Mouse (Mus musculus) left cerebral cortex, postnatal 36 days (tissue): ENCODE data around the gene Cldn5. TPM values are rescaled to one million over a fixed set of nuclear protein-coding genes. Genes with fewer than 3 reads are reported as not detected.

Experiments
- DNase-seq, 2 experiments: peaks; one replicate each; pipeline ENCODE4 v3.0.0; 2021 to 2022; ENCODE audit warnings: low spot score in 2 of 2, mixed read lengths in 1 of 2
- intact Hi-C: fragments of 180-260 bp; cut with DNase I; formaldehyde crosslinking; loops from one replicate; pipeline ENCODE4 v1.15.1; 2025
- total RNA-seq, 2 experiments: library from RNA; stranded (reverse); gene quantifications; 2 replicates each; pipeline ENCODE4 v1.2.3; 2021

Cldn5 gene
- total RNA-seq = 10 to 100 TPM; 48.3 to 60.6 TPM

DNA sequence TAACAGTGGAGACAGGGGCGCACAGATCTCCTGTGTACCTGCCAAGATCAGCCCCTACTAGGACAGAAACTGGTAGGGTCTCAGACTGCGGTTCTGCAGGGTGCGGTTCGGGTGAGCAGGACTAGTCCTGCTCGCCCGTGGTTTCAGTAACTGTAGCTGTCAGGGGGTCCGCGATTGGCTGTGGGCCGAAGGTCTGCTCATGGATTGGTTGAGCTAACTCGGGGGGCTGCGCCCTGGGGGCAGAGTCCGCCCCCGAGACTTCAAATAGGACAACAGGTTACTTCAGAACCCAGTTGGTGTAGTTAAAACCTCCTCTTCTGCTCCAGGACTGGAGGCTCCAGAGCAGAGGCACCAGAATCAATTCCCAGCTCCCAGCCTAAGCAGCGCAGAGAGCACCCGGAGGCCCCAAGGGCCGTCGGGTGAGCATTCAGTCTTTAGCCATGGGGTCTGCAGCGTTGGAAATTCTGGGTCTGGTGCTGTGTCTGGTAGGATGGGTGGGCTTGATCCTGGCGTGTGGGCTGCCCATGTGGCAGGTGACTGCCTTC is at the start of gene Cldn5:
Gene Cldn5 (plus strand): TSS at position 292 of the 545 bp plus-strand sequence.
- DNase-seq = no peak
- intact Hi-C loops = loop anchor here (5.0 kb wide), 1 partner anchor 44 kb away; no protein-coding TSS in a partner anchor

DNA sequence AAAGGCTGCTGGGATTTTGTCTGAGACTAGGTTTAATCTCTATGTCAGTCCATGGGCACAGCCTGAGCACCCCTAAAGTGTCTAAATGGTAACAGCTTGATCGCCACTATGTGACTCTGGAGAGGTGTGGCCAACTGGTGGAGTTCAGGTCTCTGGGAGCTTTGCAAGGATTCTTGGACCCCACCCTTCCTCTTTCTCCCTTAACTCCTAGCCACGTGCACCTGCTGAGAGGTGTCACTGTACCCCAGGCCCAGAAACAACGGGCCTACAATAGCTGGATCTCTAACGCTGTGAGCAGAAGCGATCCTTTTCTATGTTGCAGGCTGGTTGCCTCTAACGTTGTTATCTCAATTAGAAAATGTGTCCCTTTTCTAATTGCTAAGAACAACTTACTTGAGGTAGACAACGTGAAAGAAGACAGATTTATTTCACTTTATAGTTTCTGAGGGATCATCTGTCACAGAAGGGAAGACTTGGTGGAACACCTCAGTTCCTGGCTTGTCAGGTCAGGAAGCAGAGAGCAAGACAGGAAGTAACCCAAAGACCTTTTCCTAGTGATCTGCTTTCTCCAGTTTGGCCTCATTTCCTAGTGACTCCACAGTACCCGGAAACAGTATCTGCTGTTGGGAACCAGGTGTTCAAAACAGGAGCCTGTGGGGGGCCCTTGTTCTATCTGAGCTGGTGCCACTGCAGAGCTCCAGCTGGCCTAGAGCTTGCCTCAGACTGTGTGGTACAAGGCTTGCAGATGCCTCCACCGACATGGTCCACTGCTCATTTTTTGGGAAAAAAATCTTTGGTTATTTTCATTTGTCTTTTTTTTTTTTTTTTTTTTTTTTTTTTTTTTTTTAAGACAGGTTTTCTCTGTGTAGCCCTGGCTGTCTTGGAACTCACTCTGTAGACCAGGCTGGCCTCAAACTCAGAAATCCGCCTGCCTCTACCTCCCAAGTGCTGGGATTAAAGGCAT is 48.8 kb upstream of the Cldn5 start:
- intact Hi-C loops = no loop called here

DNA sequence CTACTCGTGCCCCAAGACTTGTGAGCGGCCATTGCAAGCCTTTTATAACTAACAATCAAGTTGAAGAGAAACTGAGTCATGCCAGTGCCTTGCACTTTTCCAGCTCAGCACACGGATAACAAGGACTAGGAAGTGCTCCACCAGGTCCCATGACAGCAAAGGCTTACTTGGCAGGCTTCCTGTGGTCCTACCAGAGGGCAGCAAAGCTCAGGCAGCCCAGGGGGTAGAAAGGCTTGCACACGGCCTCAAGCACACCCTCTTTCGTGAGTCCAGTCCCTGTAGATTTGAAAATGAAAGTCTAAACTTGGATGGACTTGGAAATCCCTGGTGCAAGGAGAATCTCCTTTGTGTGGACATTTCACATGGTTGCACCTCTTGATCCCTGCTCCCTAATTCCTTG is 47.5 kb upstream of the Cldn5 start:
- intact Hi-C loops = no loop called here
- DNase-seq = no peak

More for the DNA sequence above, 48.8 kb upstream of the Cldn5 start:
- DNase-seq = no peak

DNA sequence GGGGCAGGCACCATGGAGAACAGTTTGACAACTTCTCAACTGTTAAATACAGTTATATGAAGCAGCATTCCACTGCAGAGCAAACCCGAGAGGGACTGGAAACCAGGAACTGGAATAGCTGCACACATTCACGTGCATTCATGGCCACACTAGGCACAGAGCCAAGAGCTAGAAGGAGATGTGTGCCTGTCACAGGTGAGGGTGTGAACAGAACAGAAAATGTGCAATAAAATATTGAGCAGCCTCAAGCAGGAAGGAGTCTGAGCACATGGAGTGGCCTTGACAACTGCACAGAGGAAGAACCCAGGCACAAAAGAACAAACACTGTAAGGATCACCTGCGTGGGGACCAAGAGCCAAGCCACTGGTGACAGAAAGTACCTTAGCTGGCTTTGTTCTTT is 46.0 kb upstream of the Cldn5 start:
- DNase-seq = no peak
- intact Hi-C loops = loop anchor here (5.0 kb wide), 1 partner anchor 47 kb away; the partner anchor contains the start of gene Cldn5

DNA sequence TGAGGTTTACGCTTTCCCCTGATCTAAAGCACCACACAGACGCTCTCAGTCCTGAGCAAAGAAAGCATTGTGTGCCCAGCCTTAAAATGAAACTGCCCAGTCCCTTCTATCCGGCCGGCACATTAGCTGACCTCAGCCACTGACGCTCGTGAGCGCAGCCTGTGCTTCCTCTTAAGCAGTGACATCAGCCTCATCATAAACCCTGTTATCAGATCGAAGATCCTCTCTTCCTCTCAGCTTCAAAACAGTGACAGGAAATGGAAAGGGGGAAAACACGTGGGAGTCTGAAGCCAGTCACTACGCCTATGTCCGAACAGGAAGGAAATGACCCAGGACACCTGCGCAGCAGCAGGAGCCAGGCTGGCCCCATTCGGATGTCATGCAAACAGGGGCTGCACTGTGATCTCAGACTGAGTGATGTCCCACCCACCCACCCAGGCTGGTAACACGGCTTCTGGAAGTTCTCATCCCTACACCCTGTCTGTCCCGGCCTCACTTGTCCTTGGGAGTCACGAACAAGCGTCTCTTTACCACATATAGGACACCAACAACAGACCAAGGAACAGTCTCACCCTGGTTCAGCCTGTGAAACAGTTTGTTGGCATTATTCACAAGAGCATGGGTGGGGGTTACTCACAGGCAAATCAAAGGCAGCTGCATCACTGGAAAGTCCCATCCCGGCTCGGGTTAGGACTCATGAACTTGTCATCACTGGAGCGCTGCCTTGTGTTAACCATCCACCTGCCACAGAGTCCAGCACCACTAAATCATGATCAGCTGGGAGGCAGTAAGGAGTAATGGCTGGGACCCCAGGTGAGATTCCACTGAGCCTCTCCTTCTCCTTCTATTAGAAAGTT is 43.3 kb upstream of the Cldn5 start:
- DNase-seq = no peak
- intact Hi-C loops = loop anchor here (5.0 kb wide), 1 partner anchor 44 kb away; the partner anchor contains the start of gene Cldn5

DNA sequence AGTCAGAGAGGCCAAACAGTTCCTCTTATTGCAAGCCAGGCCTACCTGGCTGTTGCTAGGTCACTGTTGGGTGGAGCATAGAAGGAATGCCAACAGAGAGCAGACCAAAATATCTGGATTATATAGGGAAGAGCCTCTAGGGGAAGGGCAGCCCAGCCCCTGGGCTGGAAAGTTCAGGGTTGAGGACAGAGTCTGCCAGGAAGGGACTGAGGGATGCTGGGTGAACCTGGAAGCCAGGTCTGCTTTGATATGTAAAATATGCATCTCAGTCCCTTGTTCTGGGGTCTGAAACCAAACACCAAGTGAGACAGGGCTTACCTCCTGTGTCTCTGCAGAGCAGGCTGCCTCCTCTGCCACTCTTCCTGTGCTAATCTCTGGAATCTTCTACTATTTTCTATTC is 38.3 kb upstream of the Cldn5 start:
- no peak for DNase-seq
- intact Hi-C loops = no loop called here

DNA sequence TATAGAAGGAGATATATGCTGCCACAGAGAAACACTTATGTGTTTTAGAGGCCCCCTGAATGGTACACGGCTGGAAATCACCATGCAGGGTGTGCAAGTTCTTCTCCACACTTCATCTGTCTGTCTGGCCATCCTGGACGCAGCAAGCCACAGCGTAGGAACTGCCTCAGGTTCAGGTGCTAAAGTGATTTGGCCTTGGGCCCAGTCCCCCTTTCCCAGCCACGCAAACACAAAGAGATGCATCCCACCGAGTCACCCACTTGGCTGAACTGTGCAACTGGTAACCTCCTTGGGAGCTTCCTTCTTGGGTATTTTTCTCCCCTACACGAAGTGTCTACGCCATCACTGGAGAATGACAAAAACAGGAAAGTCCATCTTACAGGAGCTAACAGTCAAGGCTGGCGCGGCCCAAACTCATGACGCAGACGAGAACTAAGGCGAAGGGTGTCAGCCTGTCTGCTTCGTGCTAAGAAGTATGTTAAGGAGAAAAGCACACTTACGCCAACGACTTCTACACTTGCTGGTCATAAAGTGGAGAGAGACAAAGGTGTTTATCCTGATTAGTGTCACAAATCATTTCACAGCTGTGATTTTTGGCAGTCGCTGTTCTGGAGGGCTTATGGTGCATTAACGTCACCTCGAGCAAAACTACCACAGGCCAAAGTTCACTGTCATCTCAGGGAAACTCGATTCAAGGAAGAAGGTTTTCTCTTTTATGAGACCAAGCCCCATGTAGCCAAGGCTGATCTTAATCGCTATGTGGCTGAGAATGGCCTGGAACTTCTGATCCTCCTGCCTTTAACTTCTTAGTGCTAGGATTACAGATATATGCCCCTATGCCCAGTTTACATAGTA is 30.2 kb upstream of the Cldn5 start:
- intact Hi-C loops = no loop called here
- DNase-seq = no peak

DNA sequence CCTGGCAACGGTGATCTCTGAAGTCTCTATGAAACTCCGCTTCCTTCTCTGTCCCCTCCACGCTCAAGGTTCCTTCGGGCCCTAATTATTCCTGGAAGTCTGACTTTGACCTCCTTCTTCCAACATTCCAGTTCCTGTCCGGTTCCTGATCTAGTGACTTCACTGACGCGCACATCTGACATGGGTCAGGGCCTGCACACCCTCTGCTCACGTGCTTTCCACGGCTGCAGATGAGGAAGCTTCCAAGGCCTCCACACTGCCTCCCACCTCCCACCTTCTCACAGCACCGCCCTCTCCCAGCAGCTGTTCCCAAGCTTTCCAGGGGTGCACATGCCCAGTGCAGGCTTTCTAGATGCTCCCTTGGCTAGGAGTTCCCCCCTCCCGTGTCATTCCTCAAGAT is 25.5 kb upstream of the Cldn5 start:
- no peak for DNase-seq
- intact Hi-C loops = no loop called here

DNA sequence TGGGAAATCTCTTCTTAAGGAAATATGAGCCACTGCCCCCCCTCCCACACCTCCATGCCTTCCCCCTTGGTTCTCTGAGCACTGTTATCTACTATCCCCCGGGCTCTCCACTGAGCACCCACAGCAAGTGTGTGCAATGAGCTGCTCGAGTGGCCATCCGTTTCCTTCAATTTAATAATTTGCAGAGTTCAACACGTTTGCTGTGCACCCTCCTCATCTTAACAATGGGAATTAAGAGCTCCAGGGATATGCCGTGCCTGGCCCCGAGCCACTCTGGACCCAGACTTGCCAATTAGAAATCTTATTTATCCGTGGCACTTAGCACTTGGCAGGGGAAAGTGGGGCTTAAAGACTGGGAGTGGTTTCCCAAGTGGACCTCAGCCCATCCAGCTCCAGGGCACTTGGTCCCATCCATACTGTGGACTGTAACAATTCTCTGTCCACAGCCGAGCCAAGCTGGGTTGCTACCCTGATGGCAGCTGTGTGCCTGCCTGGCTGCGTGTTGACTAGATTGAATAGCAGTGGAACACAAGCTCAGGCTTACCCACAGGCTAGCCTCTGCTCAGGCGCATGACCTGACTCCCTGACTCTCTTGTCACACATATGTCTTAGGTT is 24.7 kb upstream of the Cldn5 start:
- intact Hi-C loops = no loop called here
- no peak for DNase-seq

DNA sequence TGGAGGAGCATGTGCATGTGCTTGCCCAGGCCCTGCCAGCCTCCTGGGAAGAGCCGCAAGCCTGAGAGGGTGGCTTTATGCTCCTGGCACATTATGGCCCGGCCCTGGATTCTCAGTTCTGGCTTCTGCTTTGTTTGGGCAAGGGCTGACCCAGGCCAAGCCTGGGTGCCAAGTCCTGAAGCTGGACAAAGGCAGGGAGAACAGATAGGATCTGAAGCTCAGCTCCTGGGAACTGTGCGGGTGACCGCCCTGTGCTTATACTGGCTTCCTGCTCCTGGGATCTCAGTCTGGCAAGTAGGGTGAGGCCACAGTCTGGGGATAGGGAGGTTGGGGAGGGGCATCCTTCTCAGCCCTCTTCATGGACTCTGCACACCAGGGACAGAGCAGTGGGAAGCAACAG is 14.9 kb upstream of the Cldn5 start:
- no peak for DNase-seq
- intact Hi-C loops = no loop called here

DNA sequence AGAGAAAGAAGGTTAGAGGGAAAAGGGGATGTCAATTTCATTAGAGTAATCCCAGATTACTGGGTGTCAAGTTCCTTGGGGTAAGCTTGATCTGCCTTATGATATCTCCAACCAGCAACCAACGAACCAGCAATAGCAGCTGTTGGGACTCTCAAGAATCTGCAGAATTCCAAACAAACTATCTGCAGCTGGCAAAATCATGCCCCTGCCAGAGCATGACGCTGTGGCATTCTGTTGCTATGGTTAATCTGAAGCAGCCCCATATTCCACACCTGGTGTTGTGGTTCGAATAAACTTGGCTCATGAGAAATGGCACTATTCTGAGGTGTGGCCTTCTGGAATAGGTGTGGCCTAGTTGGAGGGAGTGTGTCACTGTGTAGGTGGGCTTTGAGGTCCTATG is 13.7 kb upstream of the Cldn5 start:
- intact Hi-C loops = no loop called here
- no peak for DNase-seq

DNA sequence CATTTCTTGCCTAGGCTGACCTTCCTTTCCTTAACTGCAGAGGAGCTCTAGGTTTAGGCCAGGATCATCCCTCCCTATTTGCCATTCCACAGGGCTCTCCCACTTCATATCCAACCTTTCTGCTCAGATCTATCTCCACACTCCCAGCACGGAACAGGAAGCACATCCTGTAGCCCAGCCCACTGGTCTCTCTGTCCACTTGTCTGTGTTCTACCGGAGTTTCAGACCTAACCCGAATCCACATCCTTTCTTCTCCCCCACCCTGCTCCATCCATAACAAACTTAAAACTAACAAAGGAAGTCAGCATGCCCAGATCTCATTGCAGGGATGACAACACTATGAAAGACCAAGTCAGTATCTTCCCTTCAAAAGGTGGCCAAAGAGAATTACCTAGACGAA is 10.3 kb upstream of the Cldn5 start:
- intact Hi-C loops = no loop called here

DNA sequence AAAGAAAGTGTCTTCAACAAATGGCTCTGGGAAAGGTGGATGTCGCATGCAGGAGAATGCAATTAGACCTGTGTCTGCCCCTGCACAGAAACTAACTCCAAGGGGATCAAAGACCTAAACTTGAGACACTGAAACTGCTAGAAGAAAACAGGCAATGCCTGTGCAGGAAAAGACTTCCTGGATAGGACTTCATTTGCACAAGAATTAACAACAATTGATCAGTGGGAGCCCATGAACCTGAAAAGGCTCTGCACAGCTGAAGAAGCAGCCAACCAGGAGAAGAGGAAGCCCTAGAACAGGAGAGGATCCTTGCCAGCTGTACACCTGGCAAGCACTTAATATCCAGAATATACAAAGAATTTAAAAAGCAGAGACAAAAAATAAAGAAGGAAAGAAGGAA is 7.1 kb upstream of the Cldn5 start:
- intact Hi-C loops = no loop called here
- no peak for DNase-seq

More for the DNA sequence above, 10.3 kb upstream of the Cldn5 start:
- no peak for DNase-seq

DNA sequence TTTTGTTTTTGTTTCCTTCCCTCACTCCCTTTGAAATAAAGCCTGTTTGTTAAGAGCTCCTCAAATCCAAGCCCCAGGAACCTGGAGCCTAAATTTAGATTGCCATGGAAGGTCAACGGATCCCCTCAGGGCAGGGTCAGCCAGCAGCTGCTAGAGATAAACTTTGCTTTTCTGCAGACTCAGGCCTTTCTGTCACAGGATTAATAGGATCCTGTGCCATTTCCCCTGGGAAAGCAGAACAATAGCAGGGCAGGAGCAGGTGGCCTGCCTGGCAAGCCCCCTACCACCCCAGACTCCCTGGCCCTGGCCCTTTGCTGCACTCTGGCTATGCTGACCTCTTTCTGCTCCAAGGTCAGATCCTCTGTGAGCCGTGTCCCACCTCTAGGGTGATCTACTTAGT is 2.7 kb upstream of the Cldn5 start:
- intact Hi-C loops = no loop called here
- DNase-seq = no peak

DNA sequence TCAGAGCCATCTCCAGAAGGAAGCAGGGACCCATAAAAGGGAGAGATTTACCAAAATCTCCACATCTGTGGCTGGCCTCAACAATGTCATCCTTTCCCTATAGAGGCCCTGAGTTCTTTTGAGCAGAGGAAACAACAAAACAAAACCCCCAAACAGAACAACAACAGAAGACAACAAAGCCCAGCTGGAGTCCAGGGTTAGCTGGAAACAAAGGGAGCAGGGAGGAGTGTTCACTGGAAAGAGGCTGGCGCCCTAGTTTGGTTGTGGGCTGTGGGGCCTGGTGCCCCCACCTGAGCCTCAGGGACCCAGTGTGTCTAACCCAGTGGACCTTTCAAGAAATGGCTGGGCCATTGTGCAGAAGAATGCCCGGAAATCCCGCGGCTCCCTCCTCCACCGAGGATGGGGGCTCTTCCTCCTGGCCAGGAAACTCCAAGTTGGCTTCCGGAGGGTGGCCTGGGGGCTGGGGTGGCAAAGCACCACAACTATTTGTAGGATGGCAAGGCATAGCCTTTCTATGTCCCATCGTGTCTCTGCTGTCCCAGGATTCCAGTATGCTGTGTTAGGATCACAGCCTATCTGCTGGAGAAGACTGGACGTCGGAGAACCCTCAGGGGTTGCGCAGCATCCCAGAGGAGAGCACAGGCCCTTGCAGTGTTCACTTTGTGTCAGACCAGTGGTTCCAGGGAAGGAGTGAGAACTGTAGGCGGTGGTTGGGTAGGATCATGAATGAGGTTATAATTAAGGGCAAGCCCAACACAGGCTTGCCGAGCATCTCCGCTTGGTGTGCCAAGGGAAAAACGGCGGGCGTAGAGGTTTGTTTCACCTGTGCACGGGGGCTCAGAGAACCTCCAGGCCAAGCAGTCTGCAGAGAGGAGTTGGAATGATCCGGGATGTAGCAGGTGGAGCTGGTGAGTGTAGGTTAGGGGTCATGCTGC is 759 bp upstream of the Cldn5 start:
- no peak for DNase-seq
- intact Hi-C loops = loop anchor here (5.0 kb wide), 1 partner anchor 44 kb away; no protein-coding TSS in a partner anchor

DNA sequence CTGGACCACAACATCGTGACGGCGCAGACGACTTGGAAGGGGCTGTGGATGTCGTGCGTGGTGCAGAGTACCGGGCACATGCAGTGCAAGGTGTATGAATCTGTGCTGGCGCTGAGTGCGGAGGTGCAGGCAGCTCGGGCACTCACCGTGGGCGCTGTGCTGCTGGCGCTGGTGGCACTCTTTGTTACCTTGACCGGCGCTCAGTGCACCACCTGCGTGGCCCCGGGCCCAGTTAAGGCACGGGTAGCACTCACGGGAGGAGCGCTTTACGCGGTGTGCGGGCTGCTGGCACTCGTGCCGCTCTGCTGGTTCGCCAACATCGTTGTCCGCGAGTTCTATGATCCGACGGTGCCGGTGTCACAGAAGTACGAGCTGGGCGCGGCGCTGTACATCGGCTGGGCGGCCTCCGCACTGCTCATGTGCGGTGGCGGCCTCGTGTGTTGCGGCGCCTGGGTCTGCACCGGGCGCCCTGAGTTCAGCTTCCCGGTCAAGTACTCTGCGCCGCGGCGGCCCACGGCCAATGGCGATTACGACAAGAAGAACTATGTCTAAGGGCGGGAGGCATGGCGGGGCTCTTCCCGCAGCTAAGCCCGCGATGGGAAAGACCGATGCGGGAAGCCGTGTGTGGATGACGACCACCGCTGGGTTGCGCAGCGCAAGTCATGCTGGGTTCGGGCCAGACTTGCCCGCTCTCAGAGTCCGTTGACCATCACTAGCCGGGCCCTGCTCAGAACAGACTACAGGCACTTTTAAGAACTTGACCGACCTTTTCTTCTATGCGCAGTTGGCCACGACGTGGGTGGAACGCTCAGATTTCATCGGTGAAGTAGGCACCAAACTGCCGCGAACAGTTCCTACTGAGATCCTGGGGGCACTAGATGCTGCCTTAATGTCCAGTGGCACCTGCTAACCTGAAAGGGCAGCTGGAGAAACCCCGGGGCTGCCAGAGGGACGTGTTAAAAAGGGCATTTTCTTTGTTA is 744 bp downstream of the Cldn5 start:
- intact Hi-C loops = loop anchor here (5.0 kb wide), 1 partner anchor 45 kb away; no protein-coding TSS in a partner anchor
- DNase-seq = no peak
